Mouse (Mus musculus): ENCODE results near the gene Stk39. TPM values are rescaled to one million over a fixed set of nuclear protein-coding genes. Genes with fewer than 3 reads are reported as not detected.

The Stk39 gene
- total RNA-seq, 2 experiments from 2014 or later = 52.7 to 66.6 TPM

- no peak for DNase-seq (ENCODE audit: low spot score in 2 of 2)
Measured at GRCm38 (mm10) chr2:68463801-68464200, 8.3 kb downstream of the Stk39 start.

GRCm38 (mm10) chr2:68458115-68458514, 14.0 kb downstream of the Stk39 start:
- DNase-seq (ENCODE audit: low spot score in 2 of 2) = no peak

- no peak for DNase-seq (ENCODE audit: low spot score in 2 of 2)
Measured at GRCm38 (mm10) chr2:68457455-68458032, 14.5 kb downstream of the Stk39 start.

GRCm38 (mm10) chr2:68456899-68457298, 15.2 kb downstream of the Stk39 start:
- DNase-seq (ENCODE audit: low spot score in 2 of 2) = no peak

GRCm38 (mm10) chr2:68452379-68452778, 19.7 kb downstream of the Stk39 start:
- no peak for DNase-seq (ENCODE audit: low spot score in 2 of 2)

- no peak for DNase-seq (ENCODE audit: low spot score in 2 of 2)
Measured at GRCm38 (mm10) chr2:68448035-68448434, 24.0 kb downstream of the Stk39 start.

GRCm38 (mm10) chr2:68443141-68443540, 28.9 kb downstream of the Stk39 start:
- no peak for DNase-seq (ENCODE audit: low spot score in 2 of 2)

GRCm38 (mm10) chr2:68442113-68442717, 29.9 kb downstream of the Stk39 start:
- DNase-seq (ENCODE audit: low spot score in 2 of 2) = no peak

GRCm38 (mm10) chr2:68439614-68440013, 32.5 kb downstream of the Stk39 start:
- no peak for DNase-seq (ENCODE audit: low spot score in 2 of 2)

GRCm38 (mm10) chr2:68437920-68438319, 34.1 kb downstream of the Stk39 start:
- no peak for DNase-seq (ENCODE audit: low spot score in 2 of 2)

GRCm38 (mm10) chr2:68437216-68437615, 34.9 kb downstream of the Stk39 start:
- no peak for DNase-seq (ENCODE audit: low spot score in 2 of 2)

- no peak for DNase-seq (ENCODE audit: low spot score in 2 of 2)
Measured at GRCm38 (mm10) chr2:68436305-68436704, 35.8 kb downstream of the Stk39 start.

- DNase-seq (ENCODE audit: low spot score in 2 of 2) = no peak
Measured at GRCm38 (mm10) chr2:68435494-68436255, 36.4 kb downstream of the Stk39 start.

GRCm38 (mm10) chr2:68434997-68435396, 37.1 kb downstream of the Stk39 start:
- DNase-seq (ENCODE audit: low spot score in 2 of 2) = no peak

GRCm38 (mm10) chr2:68434576-68434975, 37.5 kb downstream of the Stk39 start:
- no peak for DNase-seq (ENCODE audit: low spot score in 2 of 2)

GRCm38 (mm10) chr2:68433736-68434312, 38.2 kb downstream of the Stk39 start:
- DNase-seq (ENCODE audit: low spot score in 2 of 2) = no peak

- no peak for DNase-seq (ENCODE audit: low spot score in 2 of 2)
Measured at GRCm38 (mm10) chr2:68432834-68433233, 39.2 kb downstream of the Stk39 start.

GRCm38 (mm10) chr2:68431024-68431962, 40.8 kb downstream of the Stk39 start:
- no peak for DNase-seq (ENCODE audit: low spot score in 2 of 2)

GRCm38 (mm10) chr2:68430493-68430892, 41.6 kb downstream of the Stk39 start:
- DNase-seq (ENCODE audit: low spot score in 2 of 2) = no peak

- DNase-seq (ENCODE audit: low spot score in 2 of 2) = no peak
Measured at GRCm38 (mm10) chr2:68429436-68429835, 42.6 kb downstream of the Stk39 start.
